Mouse (Mus musculus) frontal cortex, adult 2 months (tissue): ENCODE measurements around the gene Fastk. TPM values are rescaled to one million over a fixed set of nuclear protein-coding genes. Genes with fewer than 3 reads are reported as not detected.

ENCODE experiments used
- DNase-seq, 2 experiments: peaks; one replicate each; pipeline ENCODE4 v3.0.0; 2022; ENCODE audit warnings: low spot score in 1 of 2; ENCODE audit errors: extremely low spot score in 1 of 2
- polyA plus RNA-seq: library from polyadenylated mRNA; depleted of rRNA; stranded (reverse); fragments of >200 nt; gene quantifications from 2 replicates; pipeline ENCODE4 v1.2.3, GENCODE M21; 2012

The Fastk gene
- polyA plus RNA-seq, 1 experiment = 223 TPM

DNA sequence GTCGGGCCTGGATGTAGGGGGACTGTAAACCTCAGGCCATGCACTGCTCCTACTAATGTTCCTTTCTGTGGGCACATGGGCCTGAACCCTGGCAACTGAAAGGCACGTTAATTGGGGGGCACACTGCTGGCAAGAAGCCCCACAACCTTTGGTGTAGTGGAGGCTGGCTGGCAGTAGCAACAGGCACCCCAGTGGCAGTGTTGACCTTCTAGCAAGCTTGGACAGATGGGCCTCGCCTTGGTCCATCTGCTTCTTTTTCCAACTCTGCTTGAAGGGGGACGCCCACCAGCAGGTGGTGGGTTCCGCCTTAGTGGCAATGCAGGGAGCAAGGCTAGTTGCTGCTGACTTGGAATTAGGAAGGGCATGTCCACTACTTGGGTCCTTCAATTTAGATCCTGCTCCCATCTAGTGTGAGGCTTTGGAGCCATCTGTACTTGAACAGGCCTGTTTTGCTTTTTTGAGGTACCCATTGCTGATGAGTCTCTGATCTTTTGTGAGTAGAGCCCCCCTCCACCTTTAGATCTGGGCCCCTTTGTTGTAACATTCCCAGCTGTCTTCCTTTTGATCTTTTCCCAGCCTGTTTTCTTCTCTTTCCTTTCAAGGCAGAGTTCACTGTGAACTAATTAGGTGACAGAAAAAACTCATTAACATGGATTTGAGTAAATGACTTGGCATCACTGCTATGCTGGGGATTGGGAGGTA is 8.3 kb upstream of the Fastk start:
- DNase-seq = no peak

DNA sequence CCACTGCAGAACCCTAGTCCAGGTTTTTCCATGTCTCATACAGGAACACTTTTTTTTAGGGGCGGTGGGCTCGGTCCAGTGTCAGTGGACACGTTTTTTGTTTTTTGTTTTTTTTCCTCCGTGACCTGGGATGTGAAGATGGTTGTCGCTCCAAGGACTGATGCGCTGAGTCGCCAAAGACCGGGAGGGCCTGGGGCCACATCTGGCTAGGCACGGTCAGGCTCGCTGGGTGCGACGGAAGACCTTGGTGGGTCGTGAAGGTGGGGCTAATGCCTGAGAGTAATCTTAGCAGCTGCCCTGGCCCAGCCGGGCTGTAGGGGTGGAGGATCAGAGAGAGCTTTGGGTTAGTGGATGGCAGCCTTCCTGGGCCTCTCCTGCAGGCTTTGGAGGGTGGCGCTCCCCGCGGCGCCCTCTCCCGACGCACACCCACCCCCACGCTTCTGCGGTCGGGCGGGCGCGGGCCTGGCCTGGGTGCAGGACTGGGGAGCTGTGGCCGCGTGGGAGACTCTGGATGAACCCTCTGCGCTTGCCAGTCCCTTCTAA is 7.7 kb upstream of the Fastk start:
- peak in 1 of 2 experiments; percentile 45 for DNase-seq

DNA sequence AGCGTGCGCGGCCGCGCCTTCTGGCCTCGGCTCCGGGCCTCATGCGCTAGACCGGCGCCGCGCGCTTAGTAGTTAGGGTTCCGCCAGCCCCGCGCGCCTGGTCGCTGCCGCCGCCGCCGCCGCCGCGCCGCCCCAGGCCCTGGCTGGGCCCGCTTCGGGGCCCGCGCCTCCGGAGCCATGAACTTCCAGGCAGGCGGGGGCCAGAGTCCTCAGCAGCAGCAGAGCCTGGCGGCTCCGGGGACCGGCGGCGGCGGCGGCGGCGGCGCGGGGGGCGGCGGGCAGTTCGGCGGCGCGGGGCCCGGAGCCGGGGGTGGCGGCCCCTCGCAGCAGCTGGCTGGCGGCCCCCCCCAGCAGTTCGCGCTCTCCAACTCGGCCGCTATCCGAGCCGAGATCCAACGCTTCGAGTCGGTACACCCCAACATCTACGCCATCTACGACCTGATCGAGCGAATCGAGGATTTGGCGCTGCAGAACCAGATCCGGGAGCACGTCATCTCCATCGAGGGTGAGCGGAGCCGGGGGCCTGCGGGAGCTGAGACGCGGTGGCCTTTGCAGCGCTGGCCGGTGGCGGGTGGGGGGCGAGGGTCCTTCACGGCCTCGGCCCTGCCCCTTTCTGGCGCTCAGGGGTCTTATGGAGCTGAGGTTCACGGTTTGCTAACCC is 7.1 kb upstream of the Fastk start, which contains the start of gene Agap3:
Agap3 (plus strand) TSS at position 148 of the 661 bp plus-strand sequence.
- DNase-seq = peak in 1 of 2 experiments; percentile 42

DNA sequence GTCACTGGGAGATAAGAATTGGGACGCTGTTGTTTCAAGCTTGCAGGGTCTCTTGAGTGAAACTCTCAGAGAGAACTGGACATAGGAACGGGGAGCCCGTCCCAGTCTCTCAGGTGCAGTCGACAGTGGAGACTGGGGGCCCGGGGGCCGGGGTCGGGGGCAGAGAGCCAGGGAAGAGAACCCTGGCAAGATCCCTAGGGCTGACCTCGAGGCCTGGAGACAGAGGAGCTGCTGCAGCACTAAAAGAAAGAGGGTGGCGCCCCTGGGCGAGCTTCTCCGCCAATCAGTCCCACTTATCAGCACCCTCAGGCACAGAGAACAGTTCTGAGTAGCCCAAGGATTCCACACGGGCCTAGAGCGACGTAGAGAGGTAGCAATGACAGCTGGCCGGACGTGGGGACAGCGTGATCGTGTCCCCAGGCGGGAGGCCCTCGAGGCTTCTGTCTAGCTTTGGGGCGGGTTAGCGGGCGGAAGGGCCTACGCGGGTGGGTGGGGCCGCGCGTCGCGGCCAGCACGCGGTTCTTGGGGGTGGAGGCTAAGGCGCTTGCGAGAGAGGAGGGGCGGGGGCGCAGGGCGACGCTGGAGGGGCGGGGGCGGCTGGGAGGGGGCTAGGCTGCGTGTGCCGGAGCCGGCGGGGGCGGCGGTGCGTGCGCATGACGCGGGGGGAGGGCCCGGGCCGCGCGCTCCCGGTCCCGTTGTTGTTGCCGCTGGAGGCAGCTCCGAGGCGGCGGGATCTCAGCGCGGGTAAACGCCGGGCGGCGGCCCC is 6.4 kb upstream of the Fastk start:
- peak in 1 of 2 experiments; percentile 80 for DNase-seq

DNA sequence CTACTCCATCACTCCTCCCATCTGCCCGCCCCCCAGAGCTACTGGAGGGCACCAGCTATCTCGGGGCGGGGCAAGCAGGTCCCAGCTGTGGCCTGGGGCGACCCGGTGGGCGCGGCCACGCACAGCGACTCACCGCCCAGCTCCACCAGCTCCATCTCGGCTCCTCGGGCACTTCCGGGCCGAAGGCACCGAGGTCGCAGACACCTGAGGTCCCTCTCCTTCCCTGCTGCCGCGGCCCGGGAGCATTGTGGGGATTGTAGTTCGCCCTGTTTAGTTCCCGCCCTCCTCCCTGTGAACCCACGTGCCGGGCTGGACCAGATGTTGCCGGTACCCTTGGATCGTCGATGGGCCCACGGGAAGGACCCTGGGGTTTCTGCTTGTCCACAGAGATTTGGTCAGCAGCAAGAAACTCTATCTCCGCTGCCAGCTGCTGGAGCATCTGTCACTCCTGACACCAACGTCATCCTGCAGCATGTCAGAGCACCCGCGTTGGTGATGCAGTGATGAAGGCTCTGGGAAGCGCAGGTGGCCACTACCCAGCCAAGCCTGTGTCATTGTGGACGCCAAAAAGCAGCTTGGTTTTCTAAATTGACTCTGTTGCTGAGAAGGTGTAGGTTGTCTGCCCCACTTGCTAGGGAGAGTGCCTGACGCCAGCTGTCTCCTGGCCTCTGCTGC is 2.7 kb upstream of the Fastk start, which contains the start of gene Tmub1:
Tmub1 (minus strand) TSS at position 231 of the 675 bp plus-strand sequence.
- DNase-seq = peak; percentile 73 to 87

DNA sequence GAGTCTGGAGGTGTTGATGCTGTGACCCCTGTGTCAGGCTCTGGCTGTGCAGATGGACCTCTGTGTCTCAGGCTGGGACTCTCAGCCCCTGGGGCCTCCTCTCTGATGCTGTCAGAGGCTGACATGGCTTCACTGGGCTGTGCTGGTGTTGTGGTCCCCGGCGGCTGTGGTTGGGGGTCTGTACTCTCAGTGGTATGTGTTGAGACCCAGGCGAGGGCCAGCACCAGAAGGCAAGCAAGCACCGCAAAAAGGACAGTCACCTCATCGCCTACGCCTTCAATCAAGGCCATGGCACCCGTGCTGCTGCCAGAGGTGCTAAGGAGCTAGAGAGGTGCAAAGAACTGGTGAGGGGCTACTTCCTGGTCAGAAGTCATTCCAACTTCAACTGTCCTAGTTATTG is 1.5 kb upstream of the Fastk start:
- DNase-seq = no peak

DNA sequence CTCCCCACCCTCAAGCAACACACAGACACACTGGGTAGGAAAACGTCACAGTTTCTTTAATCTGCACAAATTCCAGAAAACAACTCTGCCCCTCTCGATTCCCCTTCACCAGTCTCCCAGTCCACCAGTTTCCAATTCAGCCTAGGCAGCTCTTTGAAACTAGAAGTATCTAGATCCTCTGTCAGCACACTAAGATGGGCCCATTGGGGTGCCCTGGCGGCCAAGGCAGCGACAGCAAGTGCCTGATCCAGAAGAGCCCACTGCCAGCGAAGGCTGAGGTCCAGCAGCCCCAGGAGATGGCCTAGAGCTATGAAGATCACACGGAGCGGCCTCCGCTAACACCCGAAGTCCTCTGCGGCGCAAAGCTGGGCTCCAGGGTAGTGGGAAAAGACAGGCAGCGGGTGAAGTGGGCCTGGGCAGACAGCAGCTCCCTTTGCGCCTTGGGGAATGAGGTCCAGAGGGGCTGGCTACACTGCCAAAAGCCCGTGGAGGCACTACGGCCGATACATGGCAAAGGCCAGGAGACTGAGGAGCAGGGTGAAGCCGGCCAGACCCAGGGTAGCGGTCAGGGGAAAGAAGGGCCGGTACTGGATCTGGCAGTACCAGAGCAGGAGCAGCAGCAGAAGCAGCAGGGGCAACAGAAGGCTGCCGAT is 467 bp upstream of the Fastk start:
- no peak for DNase-seq

DNA sequence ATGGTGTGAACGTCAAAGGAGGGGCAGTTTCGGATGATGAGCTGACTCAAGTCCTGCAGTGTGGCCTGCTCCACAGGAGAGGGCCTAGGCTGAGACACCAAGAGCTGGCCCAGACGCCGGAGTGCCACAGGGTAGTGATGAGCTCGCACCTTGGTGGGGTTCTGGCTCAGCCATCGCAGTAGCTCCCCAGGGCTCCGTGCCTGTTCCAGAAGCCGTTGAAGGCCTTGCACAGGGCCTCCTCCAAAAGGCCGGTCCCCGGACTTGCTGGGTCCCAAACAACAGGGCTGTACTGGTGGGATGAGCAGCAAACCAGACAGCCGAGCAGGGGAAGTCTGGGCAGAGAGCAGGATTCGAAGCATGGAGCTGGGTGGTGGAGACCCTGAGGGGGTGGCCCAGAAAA is 1.2 kb downstream of the Fastk start:
- DNase-seq = no peak

DNA sequence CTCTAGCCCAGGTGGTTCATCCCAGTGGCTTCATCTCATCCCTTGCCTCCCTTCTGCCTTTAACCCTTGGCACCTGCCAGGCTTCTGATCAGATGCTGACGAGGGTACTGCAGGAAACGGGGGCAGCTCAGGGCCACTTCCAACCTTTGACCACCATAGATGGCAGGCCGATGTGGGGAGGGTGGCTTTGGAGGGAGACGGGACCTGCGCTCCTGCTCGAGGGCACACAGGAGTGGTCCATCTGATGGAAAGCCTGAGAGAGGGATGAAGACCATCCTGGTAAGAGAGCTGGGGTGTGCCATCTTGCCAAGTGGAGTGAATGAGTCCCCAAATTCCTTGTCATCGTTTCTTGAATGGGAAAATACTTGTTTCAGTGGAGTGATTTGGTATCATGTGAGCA is 1.9 kb downstream of the Fastk start:
- no peak for DNase-seq

DNA sequence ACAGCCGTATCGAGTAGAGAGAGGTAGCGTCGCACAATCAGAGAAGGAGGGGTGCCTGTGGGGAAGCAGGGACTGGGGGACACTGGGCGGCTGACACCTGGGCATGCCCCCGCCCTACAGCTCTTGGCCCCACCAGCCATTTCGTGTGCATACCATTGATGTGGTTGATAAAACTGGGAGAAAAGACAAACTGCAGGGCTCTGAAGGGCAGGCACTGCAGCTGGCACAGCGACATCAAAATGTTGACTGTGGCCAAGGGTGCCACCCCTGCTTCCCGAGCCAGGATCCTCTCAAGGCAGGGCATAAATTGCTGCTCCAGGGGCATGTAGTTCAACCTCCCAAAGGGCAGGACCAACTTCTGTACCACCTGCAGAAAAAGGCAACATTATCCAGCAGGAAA is 3.1 kb downstream of the Fastk start:
- no peak for DNase-seq

DNA sequence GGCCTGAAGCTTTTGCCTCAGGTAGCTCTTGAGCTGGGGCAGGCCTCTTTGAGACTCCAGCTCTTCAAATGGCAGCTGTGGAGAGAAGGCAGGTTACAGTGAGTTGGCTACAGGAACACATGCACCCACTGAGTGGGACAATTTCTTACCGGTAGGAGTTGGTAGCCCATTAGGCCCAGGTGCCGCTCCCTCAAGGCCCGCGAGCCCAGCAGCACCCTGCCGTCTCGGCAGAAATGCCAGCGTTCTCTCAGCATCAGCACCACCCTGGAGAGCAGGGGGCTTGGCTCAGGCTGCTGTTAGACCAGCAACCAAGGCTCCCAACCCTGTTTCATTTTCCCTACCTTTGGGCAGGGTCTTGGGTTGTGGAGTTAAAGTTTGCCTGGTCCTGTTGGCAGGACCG is 3.9 kb downstream of the Fastk start:
- no peak for DNase-seq

DNA sequence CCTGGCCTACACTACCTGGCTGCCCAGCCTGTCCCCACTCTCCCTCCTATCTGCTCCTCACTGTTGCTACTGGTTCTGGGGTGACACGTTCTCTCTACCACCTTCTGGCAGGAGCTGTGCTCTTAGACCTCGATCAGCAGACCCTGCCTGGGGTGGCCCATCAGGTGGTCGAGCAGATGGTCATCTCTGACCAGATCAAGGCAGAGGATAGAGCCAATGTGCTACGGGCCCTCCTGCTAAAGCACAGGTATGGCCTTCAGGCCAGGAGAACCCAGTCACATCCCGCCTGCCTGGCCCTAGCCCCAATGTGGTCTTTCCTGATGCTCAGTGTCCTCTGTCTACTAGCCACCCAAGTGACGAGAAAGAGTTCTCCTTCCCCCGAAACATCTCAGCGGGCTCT is 11.1 kb downstream of the Fastk start:
- DNase-seq = no peak

DNA sequence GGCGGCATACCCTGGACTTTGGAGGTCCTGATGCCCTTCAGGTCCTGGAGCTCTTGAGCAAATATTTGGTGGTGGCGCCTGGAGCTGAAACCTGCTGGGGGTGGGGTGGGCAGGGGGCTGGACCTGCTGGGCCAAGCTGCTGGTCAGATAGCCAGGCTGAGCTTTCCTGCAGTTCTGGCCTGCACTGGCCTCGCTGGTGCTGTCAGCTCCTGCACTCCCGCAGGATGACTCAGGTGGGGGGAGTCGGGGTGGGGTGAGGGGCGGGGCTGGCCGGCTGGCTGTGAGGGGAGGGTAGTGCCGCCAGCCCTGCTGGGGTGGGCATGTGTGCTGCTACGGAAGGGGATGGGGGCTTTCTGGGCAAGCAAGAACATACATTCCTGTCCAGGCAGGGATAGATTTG is 16.5 kb downstream of the Fastk start:
- DNase-seq = no peak

DNA sequence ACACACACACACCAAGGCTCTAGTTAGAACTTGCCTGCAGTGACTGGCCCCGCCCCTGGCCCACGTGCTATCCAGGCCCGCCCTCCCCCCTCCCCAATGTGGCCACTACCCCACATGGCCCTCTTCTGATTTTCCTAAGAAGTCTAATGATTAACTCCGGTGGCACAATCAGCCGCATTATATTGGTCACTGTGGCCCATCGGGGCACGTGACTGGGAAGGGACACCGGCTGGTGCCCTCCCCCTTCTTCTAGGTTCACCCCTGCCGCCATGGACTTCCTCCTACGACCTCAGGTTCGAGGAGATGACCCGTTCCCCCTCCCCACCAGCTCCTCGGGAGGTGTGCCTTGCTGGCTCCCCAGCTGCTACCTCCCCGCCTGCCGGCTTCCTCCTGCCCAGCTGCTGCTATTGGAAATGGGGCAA is 17.1 kb downstream of the Fastk start:
- no peak for DNase-seq

DNA sequence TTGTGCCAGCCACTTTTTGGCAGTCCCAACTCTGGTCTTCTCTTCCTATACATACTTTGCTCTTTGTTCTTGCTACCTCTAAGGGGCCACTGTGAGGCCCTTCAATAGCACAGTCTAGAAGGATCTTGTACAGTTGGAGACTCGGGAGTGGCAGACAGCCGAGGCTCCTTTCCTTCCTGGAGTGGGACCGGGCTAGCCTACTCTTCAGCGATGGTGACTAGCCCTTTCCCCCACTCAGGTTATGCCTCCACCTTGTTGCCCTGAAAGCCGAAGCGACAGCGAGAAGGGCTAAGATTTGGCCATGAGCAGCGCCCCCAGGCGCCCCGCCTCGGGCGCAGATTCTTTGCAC is 17.8 kb downstream of the Fastk start:
- no peak for DNase-seq

DNA sequence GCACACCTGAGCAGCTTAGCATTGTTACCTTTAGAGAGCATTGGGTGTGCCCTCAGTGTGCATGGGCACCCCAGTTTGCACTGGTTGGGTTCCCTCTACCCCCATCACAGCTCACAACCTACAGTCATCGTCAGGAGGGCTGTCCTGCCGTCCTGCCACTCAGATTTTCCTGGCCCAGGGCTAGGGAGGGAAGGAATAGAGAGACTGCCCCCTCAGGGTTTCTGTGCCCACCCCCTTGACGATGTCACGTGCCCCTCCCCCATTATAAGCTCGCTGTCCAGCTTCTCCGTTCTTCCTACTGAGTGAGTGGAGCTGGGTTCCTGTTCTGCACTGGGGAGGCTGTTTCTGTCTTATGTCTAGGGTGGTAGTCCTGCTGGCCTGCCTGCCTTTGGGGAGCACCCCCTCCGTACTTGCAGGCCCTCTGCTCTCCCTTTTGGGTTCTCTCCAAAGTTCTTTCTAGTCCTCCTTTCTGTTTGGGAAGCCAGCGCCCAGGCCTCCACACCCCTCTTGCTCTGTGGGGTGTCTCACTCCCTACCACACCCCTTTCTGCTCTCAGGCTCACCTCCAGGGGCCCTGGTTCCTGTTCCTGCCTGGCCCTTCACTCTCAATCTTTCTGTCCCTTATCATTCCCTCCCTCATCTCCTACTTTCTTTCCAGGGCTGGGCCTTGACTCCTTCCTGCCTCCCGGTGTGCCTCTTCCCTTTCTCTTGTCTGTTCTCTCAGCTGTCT is 18.4 kb downstream of the Fastk start:
- DNase-seq = no peak

DNA sequence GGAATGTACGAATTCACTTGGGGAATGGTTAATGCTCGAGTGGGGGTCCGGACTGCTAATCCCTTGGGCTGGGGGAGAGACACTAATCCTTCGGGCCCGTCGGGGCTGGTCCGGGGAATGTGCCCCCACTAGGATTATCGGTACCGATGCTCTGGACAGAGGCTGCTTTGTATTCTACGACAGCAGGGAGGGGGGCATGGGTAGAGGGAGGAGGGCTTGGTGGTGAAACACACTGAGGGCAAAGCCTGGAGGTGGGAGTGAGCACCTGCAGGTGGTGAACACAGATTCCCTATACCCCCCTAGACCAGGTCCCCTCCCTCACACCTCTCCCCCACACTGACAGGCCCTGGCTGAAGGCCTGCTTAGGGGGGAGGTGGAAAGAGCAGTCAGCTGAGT is 19.1 kb downstream of the Fastk start:
- DNase-seq = no peak

DNA sequence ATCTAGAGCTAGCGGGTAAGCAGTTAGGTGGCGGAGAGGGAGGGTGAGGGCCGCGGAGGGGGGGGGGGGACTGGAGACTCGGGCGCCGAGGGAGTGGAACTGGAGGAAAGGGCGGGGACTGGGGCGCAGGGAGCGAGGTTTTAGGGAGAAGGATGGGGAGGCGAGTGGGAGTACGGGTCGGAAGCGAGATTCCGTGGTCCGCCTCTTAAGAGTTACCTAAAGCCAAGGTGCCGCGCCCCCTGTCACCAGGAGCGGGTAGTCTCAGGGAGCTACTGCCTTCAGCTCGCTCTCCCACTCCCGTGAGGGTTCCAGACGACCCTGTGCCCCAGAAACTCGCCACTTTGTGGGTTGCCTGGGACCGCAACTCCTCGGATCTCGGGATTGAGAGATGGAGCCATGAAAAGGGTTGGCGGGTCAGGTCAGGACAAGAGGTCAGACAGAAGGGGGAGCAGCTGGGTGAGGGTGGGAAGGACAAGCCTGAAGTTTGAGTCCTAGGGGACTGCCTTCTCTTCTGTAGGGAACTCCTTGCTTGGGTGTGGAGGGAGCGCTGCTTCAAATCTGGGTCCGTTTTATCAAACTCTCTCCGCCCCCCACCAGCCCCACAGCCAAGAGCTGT is 19.6 kb downstream of the Fastk start:
- peak in 1 of 2 experiments; percentile 38 for DNase-seq

DNA sequence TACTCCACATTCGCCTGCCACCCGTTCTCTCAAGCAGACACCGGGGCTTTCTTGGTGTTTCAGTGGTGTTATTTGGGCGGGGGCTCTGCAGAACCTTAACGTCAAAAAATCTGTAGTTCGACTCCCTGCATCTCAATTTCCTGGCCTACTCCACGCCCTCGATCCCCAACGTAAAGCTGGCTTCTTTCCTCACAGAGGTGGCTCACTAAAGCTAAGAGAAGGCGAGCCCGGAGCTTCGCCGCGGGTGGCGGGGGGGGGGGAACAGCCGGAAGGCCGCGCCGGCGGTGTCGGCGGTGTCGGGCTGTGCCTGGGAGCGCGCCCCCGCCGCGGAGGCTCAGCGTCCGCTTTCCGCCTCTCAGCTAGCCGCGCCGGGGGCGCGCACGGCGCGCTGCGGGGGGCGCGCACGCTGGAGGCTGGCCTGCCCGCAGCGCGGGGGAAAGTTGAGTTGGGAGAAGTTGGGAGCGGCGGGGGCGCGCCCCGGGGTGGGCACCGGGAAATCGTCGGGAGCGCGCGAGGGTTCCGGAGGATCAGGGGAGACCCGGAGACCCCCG is 20.2 kb downstream of the Fastk start:
- DNase-seq = peak in 1 of 2 experiments; percentile 61
